Mouse (Mus musculus) lung, embryonic 14.5 days (tissue): ENCODE measurements around the gene Acvr1b. TPM values are rescaled to one million over a fixed set of nuclear protein-coding genes. Genes with fewer than 3 reads are reported as not detected.
A peak's percentile ranks its signal among the peaks of the same experiment; 100 is the strongest.

ENCODE experiments used
- ATAC-seq: fragments of 200-750 bp; cut with Nextera tagmentation; 2 replicates; pipeline ENCODE4 v1.8.0; 2017; ENCODE audit warnings: mild to moderate bottlenecking, moderate TSS enrichment, moderate library complexity; ENCODE audit not compliant: insufficient read depth
- DNase-seq: peaks from one replicate; pipeline ENCODE4 v3.0.0-alpha.2; 2015
- H3K27ac ChIP-seq: fragments of 300-500 bp; sonication (generic); 2 replicates; pipeline ENCODE4 v1.5.1; 2014; ENCODE audit warnings: low read depth, mild to moderate bottlenecking, moderate library complexity
- H3K27me3 ChIP-seq: fragments of 300-500 bp; sonication (generic); 2 replicates; pipeline ENCODE4 v1.6.1; 2014; ENCODE audit warnings: low read length, control low read depth; ENCODE audit not compliant: insufficient read depth
- H3K36me3 ChIP-seq: fragments of 300-500 bp; sonication (generic); 2 replicates; pipeline ENCODE4 v1.6.1; 2014; ENCODE audit warnings: control low read depth; ENCODE audit not compliant: insufficient read depth
- H3K4me1 ChIP-seq: fragments of 300-500 bp; sonication (generic); 2 replicates; pipeline ENCODE4 v1.6.1; 2014; ENCODE audit warnings: antibody characterized with exemption, control low read depth; ENCODE audit not compliant: insufficient read depth
- H3K4me2 ChIP-seq: fragments of 300-500 bp; sonication (generic); 2 replicates; pipeline ENCODE4 v1.6.1; 2014; ENCODE audit warnings: mild to moderate bottlenecking
- H3K4me3 ChIP-seq: fragments of 300-500 bp; sonication (generic); 2 replicates; pipeline ENCODE4 v1.5.1; 2014; ENCODE audit warnings: low read depth, low read length
- H3K9ac ChIP-seq: fragments of 300-500 bp; sonication (generic); 2 replicates; pipeline ENCODE4 v1.6.1; 2014
- H3K9me3 ChIP-seq: fragments of 300-500 bp; sonication (generic); 2 replicates; pipeline ENCODE4 v1.6.1; 2016; ENCODE audit warnings: low read depth, low read length, control low read depth
- CTCF ChIP-seq: IDR thresholded peaks from 2 replicates; pipeline ENCODE4 v1.5.1; 2016; ENCODE audit warnings: antibody characterized with exemption, low read depth
- WGBS: fragments of 180-500 bp; shearing (Covaris S2); extraction: QIAGEN DNeasy Blood & Tissue Kit; methylation state at CpG from one replicate; pipeline ENCODE4 v1.1.7; 2014; 5-methylcytosine and 5-hydroxymethylcytosine counted together
- polyA plus RNA-seq: library from polyadenylated mRNA; unstranded; fragments of >200 nt; fragmentation: Nextera tagmentation; extraction: Ambion mirVana; gene quantifications from 2 replicates; pipeline ENCODE4 v1.2.1, GENCODE M21; 2014

The Acvr1b gene
- polyA plus RNA-seq, 1 experiment from 2014 or later, result 6.3 TPM

DNA sequence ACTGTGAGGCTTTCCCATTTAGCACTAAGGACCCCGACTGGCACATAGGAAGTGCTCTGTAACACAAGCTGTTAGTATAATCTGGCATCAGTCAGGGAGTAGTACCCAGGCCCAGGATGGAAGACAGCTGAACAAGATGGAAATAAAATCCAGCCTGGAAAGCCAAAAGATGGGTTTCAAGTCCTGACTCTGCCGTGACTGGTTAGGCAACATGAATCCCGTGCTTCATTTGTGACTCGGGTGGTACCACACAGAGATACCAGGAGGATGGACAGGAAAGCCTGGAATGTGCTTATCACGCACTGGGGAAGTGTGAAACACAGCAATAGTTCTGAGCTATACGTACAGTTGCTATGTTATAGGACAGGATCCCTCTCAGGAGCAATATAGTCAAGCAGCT is 33.3 kb upstream of the Acvr1b start:
- ATAC-seq, result peak; percentile 2; the same call in 1 of the 2 replicates
- peaks cover 17% of the 10 kb centered on the region; the same call in 1 of the 2 replicates for H3K36me3 ChIP-seq
- H3K9me3 ChIP-seq, result no peaks in the 10 kb centered on the region
- peak overlapping the region; percentile 31; the same call in 1 of the 2 replicates for H3K4me2 ChIP-seq
- H3K27me3 ChIP-seq, result no peaks in the 10 kb centered on the region
- H3K4me1 ChIP-seq, result peaks cover 29% of the 10 kb centered on the region
- DNase-seq, result no peak
- no peak overlapping the region for H3K4me3 ChIP-seq
- no peak overlapping the region for H3K9ac ChIP-seq
- TF ChIP-seq CTCF, result no peak
- WGBS, result 48% methylated on average over 6 of the region's 6 CpGs
- peak overlapping the region; percentile 52; the same call in 1 of the 2 replicates for H3K27ac ChIP-seq

GRCm38 (mm10) chr15:101141061-101141541 is 32.8 kb upstream of the Acvr1b start:
- Histone ChIP-seq H3K4me3 (no peak overlapping the region), H3K27me3 (no peaks in the 10 kb centered on the region), H3K36me3 (peaks cover 16% of the 10 kb centered on the region; the same call in 1 of the 2 replicates), H3K4me2 (peak overlapping the region; percentile 31; the same call in 1 of the 2 replicates), H3K27ac (peak overlapping the region; percentile 52; the same call in 1 of the 2 replicates), H3K9ac (no peak overlapping the region), H3K4me1 (peaks cover 34% of the 10 kb centered on the region), H3K9me3 (no peaks in the 10 kb centered on the region)
- no peak for TF ChIP-seq CTCF
- 3% methylated on average over 14 of the region's 14 CpGs for WGBS
- DNase-seq (peak; percentile 66), ATAC-seq (peak; percentile 73)

DNA sequence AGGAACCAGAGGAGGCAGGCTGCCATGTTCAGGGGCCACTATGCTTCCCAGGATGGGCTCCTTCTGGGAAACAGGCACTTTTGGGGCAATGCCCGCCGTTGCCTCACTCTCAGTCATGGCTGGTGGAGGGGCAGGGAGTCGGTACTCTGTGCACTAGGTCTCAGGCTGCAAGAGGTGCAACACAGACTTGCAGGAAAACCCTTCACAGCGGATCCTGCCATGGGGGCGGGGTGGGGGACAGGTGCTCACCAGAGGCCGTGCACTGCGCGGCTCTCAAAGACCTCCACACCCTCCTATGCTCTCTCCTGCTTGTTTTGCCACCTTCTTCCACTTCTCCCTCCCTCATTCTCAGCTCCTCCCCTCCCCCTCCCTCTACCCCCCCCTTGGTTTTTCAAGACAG is 31.2 kb upstream of the Acvr1b start:
- H3K4me3 ChIP-seq, result no peak overlapping the region
- DNase-seq, result no peak
- no peak overlapping the region for H3K27ac ChIP-seq
- no peaks in the 10 kb centered on the region for H3K27me3 ChIP-seq
- no peaks in the 10 kb centered on the region for H3K9me3 ChIP-seq
- H3K36me3 ChIP-seq, result peaks cover 10% of the 10 kb centered on the region; the same call in 1 of the 2 replicates
- no peak overlapping the region for H3K4me2 ChIP-seq
- no peak for TF ChIP-seq CTCF
- no peak for ATAC-seq
- WGBS, result 41% methylated on average over 8 of the region's 8 CpGs
- H3K4me1 ChIP-seq, result peaks cover 39% of the 10 kb centered on the region
- H3K9ac ChIP-seq, result no peak overlapping the region

DNA sequence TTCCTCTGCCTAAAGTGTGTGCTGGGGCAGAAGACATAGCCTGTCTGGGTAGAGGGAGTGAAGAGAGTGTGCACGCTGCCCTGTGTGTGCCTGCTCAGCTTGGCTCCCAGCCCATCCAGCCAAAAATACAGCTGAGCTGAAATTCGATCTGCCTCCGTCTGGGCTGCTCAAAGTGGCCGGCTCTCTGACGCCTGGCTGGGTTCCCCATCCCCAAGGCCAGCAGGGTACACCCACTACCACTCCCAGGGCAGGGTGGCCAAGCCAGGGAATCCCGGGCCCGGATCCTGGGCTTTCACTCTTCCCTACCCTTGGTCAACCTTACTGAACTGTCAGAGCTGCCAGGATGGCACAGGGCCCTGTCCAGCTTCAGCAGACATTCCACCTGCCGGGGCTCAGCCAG is 30.4 kb upstream of the Acvr1b start:
- no peak overlapping the region for H3K4me2 ChIP-seq
- 0 out of 2 replicates have a peak overlapping the region, but pooled peaks have one; percentile 4 for H3K9ac ChIP-seq
- H3K27ac ChIP-seq, result peak overlapping the region; percentile 65
- no peak overlapping the region for H3K4me3 ChIP-seq
- H3K9me3 ChIP-seq, result no peaks in the 10 kb centered on the region
- no peaks in the 10 kb centered on the region for H3K27me3 ChIP-seq
- TF ChIP-seq CTCF, result no peak
- peak; percentile 78 for DNase-seq
- ATAC-seq, result peak; percentile 7; the same call in 1 of the 2 replicates
- H3K36me3 ChIP-seq, result peaks cover 4% of the 10 kb centered on the region; the same call in 1 of the 2 replicates
- H3K4me1 ChIP-seq, result peaks cover 47% of the 10 kb centered on the region
- WGBS, result 17% methylated on average over 8 of the region's 8 CpGs

GRCm38 (mm10) chr15:101144176-101144575 is 29.7 kb upstream of the Acvr1b start:
- Histone ChIP-seq H3K4me1 (peaks cover 46% of the 10 kb centered on the region), H3K27ac (no peak overlapping the region), H3K36me3 (0 out of 2 replicates have a peak, but pooled peaks cover 4% of the 10 kb centered on the region), H3K4me3 (no peak overlapping the region), H3K4me2 (no peak overlapping the region), H3K9ac (no peak overlapping the region), H3K27me3 (no peaks in the 10 kb centered on the region), H3K9me3 (no peaks in the 10 kb centered on the region)
- TF ChIP-seq CTCF, result no peak
- 75% methylated on average over 5 of the region's 5 CpGs for WGBS
- no peak for DNase-seq
- no peak for ATAC-seq

DNA sequence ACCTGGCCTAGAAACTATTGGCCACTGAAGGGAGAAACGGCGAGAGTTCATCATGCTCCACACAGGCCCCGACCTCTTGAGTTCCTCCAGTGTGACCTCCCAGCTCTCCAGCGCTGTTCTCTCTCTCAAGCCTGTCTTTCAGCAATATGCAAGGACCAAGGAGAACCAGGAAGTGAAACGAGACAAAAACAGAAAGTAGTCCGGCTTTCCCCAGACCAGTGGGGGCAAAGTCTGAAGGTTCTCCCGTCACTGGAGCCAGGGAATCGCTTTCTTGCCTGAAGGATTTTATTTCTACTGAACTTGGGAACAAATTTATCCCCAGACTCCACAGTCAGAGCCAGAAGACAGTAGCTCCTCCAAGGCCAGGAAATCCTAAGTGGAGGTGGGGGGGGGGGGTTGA is 29.1 kb upstream of the Acvr1b start:
- 71% methylated on average over 8 of the region's 8 CpGs for WGBS
- Histone ChIP-seq H3K27ac (no peak overlapping the region; the same call in 1 of the 2 replicates), H3K36me3 (0 out of 2 replicates have a peak, but pooled peaks cover 4% of the 10 kb centered on the region), H3K4me1 (peaks cover 40% of the 10 kb centered on the region), H3K9me3 (no peaks in the 10 kb centered on the region), H3K4me3 (no peak overlapping the region), H3K9ac (no peak overlapping the region), H3K27me3 (no peaks in the 10 kb centered on the region), H3K4me2 (no peak overlapping the region; the same call in 1 of the 2 replicates)
- ATAC-seq (no peak), DNase-seq (no peak)
- TF ChIP-seq CTCF, result no peak

- no peaks in the 10 kb centered on the region for H3K27me3 ChIP-seq
- 8% methylated on average over 19 of the region's 19 CpGs for WGBS
- ATAC-seq (peak; percentile 91), DNase-seq (peak; percentile 98)
- H3K4me3 ChIP-seq, result peak overlapping the region; percentile 1; the same call in 1 of the 2 replicates
- H3K9ac ChIP-seq, result peak overlapping the region; percentile 24; the same call in 1 of the 2 replicates
- H3K4me1 ChIP-seq, result peaks cover 32% of the 10 kb centered on the region; the same call in 1 of the 2 replicates
- H3K4me2 ChIP-seq, result peak overlapping the region; percentile 53
- H3K9me3 ChIP-seq, result no peaks in the 10 kb centered on the region
- peak; percentile 100 for TF ChIP-seq CTCF
- H3K27ac ChIP-seq, result peak overlapping the region; percentile 42
- H3K36me3 ChIP-seq, result 0 out of 2 replicates have a peak, but pooled peaks cover 4% of the 10 kb centered on the region
Measured at GRCm38 (mm10) chr15:101145424-101146099, 28.3 kb upstream of the Acvr1b start.
